Mouse (Mus musculus): Measurements from ENCODE around the gene Lgi4. TPM values are rescaled to one million over a fixed set of nuclear protein-coding genes. Genes with fewer than 3 reads are reported as not detected.

Lgi4 gene
- polyA plus RNA-seq, 1 experiment from 2014 or later = 2.1 TPM

DNA sequence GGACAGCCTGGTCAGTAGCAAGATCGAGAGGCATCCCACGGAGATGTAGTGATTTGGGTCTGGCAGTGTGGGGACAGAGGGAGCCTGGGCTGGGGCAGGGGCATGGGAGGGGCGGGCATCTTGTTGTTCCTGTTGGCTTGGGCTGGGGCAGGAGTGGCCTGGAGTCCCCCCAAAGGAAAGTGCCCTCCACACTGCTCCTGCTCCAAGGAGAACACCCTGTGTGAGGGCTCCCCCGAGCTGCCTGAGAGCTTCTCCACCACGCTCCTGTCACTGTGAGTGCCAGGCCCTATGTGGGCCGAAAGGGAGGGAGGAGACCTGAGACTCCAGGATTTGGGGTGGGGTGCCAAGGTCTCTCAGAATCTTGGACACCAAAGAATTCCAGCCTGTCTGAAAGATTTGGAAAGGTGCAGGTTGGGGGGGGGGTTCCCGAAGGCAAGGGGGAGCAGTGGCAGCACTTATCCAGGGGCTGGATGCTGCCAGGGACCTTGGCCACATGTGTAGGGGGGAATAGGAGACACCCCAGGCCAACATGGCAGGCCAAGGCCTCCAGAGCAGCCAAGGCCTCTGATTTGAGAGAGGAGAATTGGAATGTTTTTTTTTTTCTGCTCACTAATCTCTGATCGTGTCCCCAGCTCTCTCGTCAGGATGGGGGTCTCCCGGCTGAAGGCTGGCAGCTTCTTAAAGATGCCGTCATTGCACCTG is 928 bp downstream of the Lgi4 start:
- Histone ChIP-seq H3K9me3 (replicated peaks) (no peaks in the 10 kb centered on the region), H3K4me1 (peaks cover 12% of the 10 kb centered on the region), H3K9ac (no peak overlapping the region), H3K4me2 (replicated peaks) (no peak overlapping the region), H3K36me3 (no peaks in the 10 kb centered on the region), H3K4me3 (replicated peaks) (no peak overlapping the region), H3K27ac (replicated peaks) (no peak overlapping the region), H3K27me3 (no peaks in the 10 kb centered on the region)
- 58% methylated on average over 11 of the region's 11 CpGs for WGBS
- no peak for ATAC-seq (ENCODE audit: insufficient number of reproducible peaks, low FRiP score, low TSS enrichment, low read depth)

DNA sequence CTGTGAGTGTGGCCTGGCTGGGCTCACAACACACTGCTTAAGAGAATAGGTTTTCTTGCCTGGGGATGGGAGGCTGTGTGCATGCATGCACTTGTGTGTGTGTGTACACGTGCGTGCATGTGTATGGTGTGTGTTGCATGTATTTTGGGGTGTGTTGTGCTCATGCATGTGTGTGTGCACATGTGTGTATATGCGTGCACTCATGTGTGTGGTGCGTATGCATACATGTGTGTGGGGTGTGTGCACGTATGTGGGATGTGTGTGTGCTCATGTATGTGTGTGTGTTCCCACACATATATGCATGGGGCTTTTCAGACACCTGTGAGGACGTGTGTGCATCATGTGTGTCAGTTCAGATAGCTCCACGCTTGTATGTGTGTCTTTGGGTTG is 1.5 kb downstream of the Lgi4 start:
- Histone ChIP-seq H3K9me3 (replicated peaks) (no peaks in the 10 kb centered on the region), H3K36me3 (no peaks in the 10 kb centered on the region), H3K4me1 (peaks cover 7% of the 10 kb centered on the region; the same call in 1 of the 2 replicates), H3K4me2 (replicated peaks) (no peak overlapping the region), H3K27ac (replicated peaks) (no peak overlapping the region), H3K4me3 (replicated peaks) (no peak overlapping the region), H3K9ac (no peak overlapping the region), H3K27me3 (no peaks in the 10 kb centered on the region)
- 87% methylated on average over 7 of the region's 7 CpGs for WGBS
- no peak for ATAC-seq (ENCODE audit: insufficient number of reproducible peaks, low FRiP score, low TSS enrichment, low read depth)

DNA sequence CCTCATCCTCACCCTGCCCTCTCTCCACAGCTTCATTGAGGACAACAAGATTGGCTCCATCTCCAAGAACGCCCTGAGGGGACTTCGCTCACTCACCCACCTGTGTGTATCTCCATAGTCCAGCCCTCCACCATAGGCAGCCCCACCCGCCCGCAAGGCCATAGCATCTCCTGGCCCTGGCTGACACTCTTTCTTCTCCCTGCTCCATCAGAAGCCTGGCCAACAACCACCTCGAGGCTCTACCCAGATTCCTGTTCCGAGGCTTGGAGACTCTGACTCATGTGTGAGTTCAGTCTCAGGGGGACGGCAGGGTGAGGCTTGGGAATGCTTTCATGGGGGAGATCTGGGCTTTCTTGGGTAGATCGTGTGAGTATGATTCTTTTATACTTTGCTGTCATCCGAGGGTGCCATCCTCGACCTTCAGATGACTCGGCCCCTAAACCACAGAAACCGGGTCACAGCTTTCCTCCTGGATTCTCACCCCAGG is 4.0 kb downstream of the Lgi4 start:
- Histone ChIP-seq H3K4me2 (replicated peaks) (no peak overlapping the region), H3K27me3 (no peaks in the 10 kb centered on the region), H3K4me3 (replicated peaks) (no peak overlapping the region), H3K9me3 (replicated peaks) (no peaks in the 10 kb centered on the region), H3K4me1 (peaks cover 18% of the 10 kb centered on the region), H3K9ac (no peak overlapping the region), H3K27ac (replicated peaks) (no peak overlapping the region), H3K36me3 (no peaks in the 10 kb centered on the region)
- WGBS = 77% methylated on average over 12 of the region's 12 CpGs
- ATAC-seq (ENCODE audit: insufficient number of reproducible peaks, low FRiP score, low TSS enrichment, low read depth) = no peak

DNA sequence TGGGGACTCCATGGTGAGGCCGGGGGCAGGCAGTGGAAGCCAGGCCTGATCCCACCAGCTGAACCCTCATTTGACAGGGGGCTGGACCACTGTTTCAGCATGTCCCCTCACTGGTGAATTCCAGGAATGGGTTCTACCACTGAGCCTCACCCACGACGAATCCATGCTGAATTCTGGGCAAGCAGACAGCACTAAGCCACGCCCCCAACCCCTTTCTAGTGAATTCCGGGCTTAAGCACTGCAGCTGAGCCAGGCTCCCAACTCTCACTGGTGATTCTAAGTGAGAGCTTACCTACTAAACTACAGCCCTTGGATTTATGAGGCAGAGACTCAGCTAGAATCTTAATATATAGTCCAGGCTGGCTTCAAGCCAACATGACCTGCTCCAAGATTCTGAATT is 8.7 kb downstream of the Lgi4 start:
- Histone ChIP-seq H3K36me3 (no peaks in the 10 kb centered on the region), H3K9me3 (replicated peaks) (no peaks in the 10 kb centered on the region), H3K4me2 (replicated peaks) (no peak overlapping the region), H3K27ac (replicated peaks) (0 out of 2 replicates have a peak overlapping the region, but pooled peaks have one; percentile 52), H3K9ac (no peak overlapping the region), H3K4me1 (peaks cover 15% of the 10 kb centered on the region), H3K4me3 (replicated peaks) (no peak overlapping the region), H3K27me3 (no peaks in the 10 kb centered on the region)
- WGBS = 28% methylated on average over 5 of the region's 5 CpGs
- ATAC-seq (ENCODE audit: insufficient number of reproducible peaks, low FRiP score, low TSS enrichment, low read depth) = peak; percentile 30

DNA sequence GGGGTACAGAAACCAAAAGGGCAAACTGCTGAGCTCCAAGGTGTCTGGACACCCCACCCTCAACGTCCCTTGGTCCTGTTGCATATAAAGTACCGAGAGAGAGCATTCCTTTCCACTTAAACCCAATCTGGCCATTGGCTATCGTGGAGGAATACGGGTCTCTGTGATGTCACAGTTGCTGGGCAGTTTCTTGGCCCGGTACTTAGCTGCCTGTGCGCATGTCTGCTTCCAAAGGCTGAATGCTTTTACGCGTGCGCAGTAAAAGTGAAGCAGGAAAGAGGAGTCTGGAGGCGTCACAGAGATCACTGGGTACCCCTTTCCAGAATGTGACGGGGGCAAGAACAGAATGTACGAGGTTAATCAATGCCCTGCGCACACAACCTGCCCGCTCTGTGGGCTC is 10.3 kb downstream of the Lgi4 start:
- Histone ChIP-seq H3K9ac (no peak overlapping the region), H3K4me3 (replicated peaks) (no peak overlapping the region), H3K4me2 (replicated peaks) (no peak overlapping the region), H3K9me3 (replicated peaks) (no peaks in the 10 kb centered on the region), H3K27ac (replicated peaks) (no peak overlapping the region), H3K27me3 (no peaks in the 10 kb centered on the region), H3K4me1 (peaks cover 20% of the 10 kb centered on the region), H3K36me3 (no peaks in the 10 kb centered on the region)
- ATAC-seq (ENCODE audit: insufficient number of reproducible peaks, low FRiP score, low TSS enrichment, low read depth) = no peak
- WGBS = 84% methylated on average over 14 of the region's 14 CpGs

DNA sequence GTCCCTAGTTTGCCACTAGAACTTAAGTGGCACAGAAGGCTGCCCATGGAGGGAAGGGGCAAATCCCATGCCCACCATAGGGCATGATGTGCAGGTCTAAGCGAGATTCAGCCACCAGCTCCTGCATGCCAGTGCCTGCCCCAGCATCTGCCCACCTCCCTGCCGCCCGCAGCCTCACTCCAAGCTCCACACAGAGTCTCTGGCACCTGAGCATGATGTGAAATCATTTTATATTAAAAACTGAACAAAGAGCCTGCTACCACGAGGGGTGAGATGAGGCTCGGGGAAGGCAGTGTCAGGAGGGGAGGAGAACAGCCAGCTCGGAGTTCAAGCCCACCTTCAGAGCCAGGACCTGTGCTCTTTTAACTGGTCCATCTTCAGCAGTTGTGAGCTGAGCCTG is 11.2 kb downstream of the Lgi4 start:
- H3K4me3 ChIP-seq (replicated peaks) = no peak overlapping the region
- H3K27ac ChIP-seq (replicated peaks) = no peak overlapping the region
- peaks cover 20% of the 10 kb centered on the region for H3K4me1 ChIP-seq
- no peak overlapping the region for H3K9ac ChIP-seq
- no peak for ATAC-seq (ENCODE audit: insufficient number of reproducible peaks, low FRiP score, low TSS enrichment, low read depth)
- no peaks in the 10 kb centered on the region for H3K27me3 ChIP-seq
- no peaks in the 10 kb centered on the region for H3K36me3 ChIP-seq
- H3K9me3 ChIP-seq (replicated peaks) = no peaks in the 10 kb centered on the region
- WGBS = 59% methylated on average over 6 of the region's 6 CpGs
- no peak overlapping the region for H3K4me2 ChIP-seq (replicated peaks)

DNA sequence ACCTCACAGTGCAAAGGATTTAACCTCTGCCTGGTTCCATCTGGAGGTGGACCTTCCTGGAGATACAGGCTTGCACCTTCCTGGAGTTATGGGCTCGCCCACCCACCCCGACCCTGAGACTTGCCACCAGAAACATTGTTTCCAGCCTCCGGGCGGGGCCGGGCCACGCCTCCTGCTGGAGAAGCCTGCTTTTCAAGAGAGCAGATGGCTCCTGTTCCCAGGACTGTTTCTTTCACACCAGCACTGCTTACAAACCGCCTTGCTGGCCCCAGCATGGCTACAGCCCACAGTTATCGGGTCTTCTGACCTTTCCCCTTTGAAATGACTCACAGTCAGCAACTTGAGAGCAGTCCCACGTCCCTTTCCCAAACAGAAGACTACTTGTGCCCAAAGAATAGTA is 13.2 kb downstream of the Lgi4 start:
- H3K4me1 ChIP-seq = peaks cover 26% of the 10 kb centered on the region
- H3K9me3 ChIP-seq (replicated peaks) = no peaks in the 10 kb centered on the region
- H3K9ac ChIP-seq = no peak overlapping the region
- H3K27ac ChIP-seq (replicated peaks) = peak overlapping the region; percentile 29; the same call in 1 of the 2 replicates
- H3K4me2 ChIP-seq (replicated peaks) = no peak overlapping the region
- no peaks in the 10 kb centered on the region for H3K36me3 ChIP-seq
- 37% methylated on average over 9 of the region's 9 CpGs for WGBS
- no peak for ATAC-seq (ENCODE audit: insufficient number of reproducible peaks, low FRiP score, low TSS enrichment, low read depth)
- no peaks in the 10 kb centered on the region for H3K27me3 ChIP-seq
- no peak overlapping the region for H3K4me3 ChIP-seq (replicated peaks)

DNA sequence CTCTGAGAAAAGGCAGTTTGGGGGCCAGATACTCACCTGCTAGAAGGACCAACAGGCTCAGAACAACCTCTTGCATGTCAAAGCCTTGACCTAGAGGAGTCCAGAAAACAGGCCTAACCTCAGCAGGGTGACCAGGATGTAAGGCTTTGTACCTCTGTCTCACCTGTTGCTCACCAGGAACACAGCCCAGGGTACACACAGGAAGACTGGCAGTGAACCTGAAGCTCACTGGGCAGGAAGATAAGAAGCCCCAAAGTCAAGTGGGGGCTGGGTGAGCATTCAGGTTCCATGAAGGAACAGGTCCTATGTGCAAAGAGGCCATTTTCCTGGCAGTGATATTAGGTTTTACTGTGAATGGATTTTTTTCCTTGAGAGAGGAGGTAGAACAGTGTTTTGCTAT is 14.4 kb downstream of the Lgi4 start:
- Histone ChIP-seq H3K9ac (no peak overlapping the region), H3K27ac (replicated peaks) (no peak overlapping the region), H3K4me3 (replicated peaks) (no peak overlapping the region), H3K9me3 (replicated peaks) (no peaks in the 10 kb centered on the region), H3K4me1 (peaks cover 26% of the 10 kb centered on the region), H3K36me3 (no peaks in the 10 kb centered on the region), H3K4me2 (replicated peaks) (no peak overlapping the region), H3K27me3 (no peaks in the 10 kb centered on the region)
- ATAC-seq (ENCODE audit: insufficient number of reproducible peaks, low FRiP score, low TSS enrichment, low read depth) = no peak

DNA sequence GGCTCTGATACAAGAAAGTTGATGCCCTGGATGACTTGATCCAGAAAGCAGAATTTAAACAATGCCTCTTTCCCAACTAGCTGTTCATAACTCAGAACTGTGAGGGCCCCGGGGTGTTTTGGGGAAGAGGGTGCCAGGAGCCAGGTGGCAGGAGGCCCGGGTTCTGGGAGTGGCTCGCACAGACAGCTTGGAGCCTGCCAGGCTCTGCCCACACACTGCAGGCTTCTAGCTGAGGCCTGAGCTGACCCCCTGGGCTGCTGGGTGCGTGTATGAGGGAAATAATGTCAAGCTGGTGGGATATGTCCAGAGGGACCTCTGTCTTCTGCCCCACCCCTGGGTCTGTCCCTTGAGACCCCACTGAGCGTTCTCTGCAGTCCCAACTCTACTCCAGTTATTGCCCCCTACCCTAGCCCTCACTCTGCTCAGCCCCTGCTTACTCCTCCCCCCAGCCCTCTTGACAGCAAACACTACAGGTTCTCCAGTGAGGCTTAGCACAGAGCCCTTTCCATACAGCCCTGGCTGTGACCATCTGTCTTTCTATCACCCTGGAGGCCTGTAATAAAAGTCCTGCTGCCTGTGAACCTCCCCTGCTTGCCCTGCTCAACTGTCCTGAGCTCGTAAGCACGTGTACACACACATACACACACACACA is 15.0 kb downstream of the Lgi4 start:
- Histone ChIP-seq H3K9ac (no peak overlapping the region), H3K4me2 (replicated peaks) (no peak overlapping the region), H3K27me3 (no peaks in the 10 kb centered on the region), H3K4me3 (replicated peaks) (no peak overlapping the region), H3K4me1 (peaks cover 26% of the 10 kb centered on the region), H3K36me3 (no peaks in the 10 kb centered on the region), H3K27ac (replicated peaks) (no peak overlapping the region), H3K9me3 (replicated peaks) (no peaks in the 10 kb centered on the region)
- WGBS = 57% methylated on average over 7 of the region's 7 CpGs
- no peak for ATAC-seq (ENCODE audit: insufficient number of reproducible peaks, low FRiP score, low TSS enrichment, low read depth)

DNA sequence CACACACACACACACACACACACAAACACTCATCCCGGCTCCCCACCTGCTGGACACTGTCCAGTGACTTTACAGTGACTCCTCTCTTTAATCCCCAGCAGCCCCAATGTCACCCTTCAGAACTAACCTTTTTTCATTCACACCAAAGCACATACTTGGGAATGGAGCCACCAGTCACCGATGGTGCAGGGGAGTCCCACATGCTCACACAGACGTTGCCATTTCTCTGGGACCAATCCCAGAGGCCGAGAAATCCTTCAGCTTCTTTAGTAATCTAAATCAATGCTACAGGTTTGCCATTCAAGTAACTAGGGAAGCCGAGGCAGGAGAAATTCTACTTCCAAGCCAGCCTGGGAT is 15.5 kb downstream of the Lgi4 start:
- no peak overlapping the region for H3K9ac ChIP-seq
- H3K4me2 ChIP-seq (replicated peaks) = no peak overlapping the region
- peaks cover 26% of the 10 kb centered on the region for H3K4me1 ChIP-seq
- no peak for ATAC-seq (ENCODE audit: insufficient number of reproducible peaks, low FRiP score, low TSS enrichment, low read depth)
- no peaks in the 10 kb centered on the region for H3K9me3 ChIP-seq (replicated peaks)
- no peaks in the 10 kb centered on the region for H3K27me3 ChIP-seq
- WGBS = 67% methylated on average over 5 of the region's 5 CpGs
- H3K36me3 ChIP-seq = no peaks in the 10 kb centered on the region
- no peak overlapping the region for H3K27ac ChIP-seq (replicated peaks)
- no peak overlapping the region for H3K4me3 ChIP-seq (replicated peaks)

DNA sequence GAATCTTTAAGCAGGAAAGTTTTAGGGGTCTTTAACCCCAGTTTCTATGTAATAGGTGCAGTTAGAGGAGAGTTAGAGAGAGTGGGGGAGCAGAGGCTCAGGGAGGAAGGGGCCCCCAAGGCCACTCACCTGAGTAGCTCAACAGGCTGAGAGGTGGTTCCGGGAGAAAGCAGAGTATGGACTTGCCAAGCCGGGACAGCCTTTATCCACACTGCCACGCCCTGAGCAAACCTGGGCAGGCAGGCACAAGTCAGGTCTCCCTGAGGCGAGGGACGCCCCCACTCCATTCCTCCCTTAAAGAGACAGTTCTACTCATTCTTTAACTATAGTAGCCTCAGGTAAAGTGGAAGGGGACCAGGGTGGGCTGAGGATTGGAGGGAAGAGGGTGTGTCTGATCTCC is 17.4 kb downstream of the Lgi4 start, which contains the start of gene Fxyd3:
TSS of gene Fxyd3 (minus strand) at position 213 of the 400 bp plus-strand sequence.
- Histone ChIP-seq H3K9me3 (replicated peaks) (no peaks in the 10 kb centered on the region), H3K9ac (no peak within 1 kb of the TSS), H3K4me2 (replicated peaks) (peak within 1 kb of the TSS; percentile 35), H3K4me3 (replicated peaks) (peak within 1 kb of the TSS; percentile 25), H3K36me3 (no peaks in the 10 kb centered on the region), H3K27me3 (no peaks in the 10 kb centered on the region), H3K4me1 (peaks cover 26% of the 10 kb centered on the region), H3K27ac (replicated peaks) (peak within 1 kb of the TSS; percentile 59)
- 24% methylated on average over 5 of the region's 5 CpGs for WGBS
- 0 out of 2 replicates have a peak, but pooled peaks have one; percentile 17 for ATAC-seq (ENCODE audit: insufficient number of reproducible peaks, low FRiP score, low TSS enrichment, low read depth)

DNA sequence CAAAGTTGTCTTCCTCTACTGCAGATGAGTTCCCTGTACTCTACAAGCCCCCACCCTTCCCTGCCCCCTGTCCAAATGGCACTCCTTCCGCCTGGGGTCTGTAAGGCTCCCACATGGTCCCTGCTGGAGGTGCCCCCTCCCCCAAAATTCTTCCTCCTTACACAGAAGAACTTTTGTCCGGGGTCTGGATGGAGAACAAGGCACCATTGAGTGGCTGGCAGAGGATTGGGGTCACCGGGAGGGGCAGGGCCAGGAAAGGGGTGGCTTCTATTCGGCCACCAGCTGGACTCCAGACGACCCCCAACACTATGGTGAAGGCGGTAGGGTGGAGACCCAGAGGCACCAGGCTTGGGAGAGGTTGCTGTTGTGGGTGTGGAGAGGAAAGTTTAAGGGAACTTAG is 18.3 kb downstream of the Lgi4 start:
- Histone ChIP-seq H3K4me1 (peaks cover 23% of the 10 kb centered on the region), H3K27ac (replicated peaks) (no peak overlapping the region)
- no peak for ATAC-seq (ENCODE audit: insufficient number of reproducible peaks, low FRiP score, low TSS enrichment, low read depth)

More for the DNA sequence above, 18.3 kb downstream of the Lgi4 start:
- no peaks in the 10 kb centered on the region for H3K9me3 ChIP-seq (replicated peaks)
- H3K4me3 ChIP-seq (replicated peaks) = no peak overlapping the region
- WGBS = 29% methylated on average over 6 of the region's 6 CpGs
- no peaks in the 10 kb centered on the region for H3K27me3 ChIP-seq
- no peak overlapping the region for H3K4me2 ChIP-seq (replicated peaks)
- H3K36me3 ChIP-seq = no peaks in the 10 kb centered on the region
- no peak overlapping the region for H3K9ac ChIP-seq
